Mouse (Mus musculus): ENCODE measurements at regions not wholly inside any gene's neighbourhood (a gene's known extent, or its start where the extent isn't known, plus 50 kb on each side); places are given as distances from the start of the nearest gene placed in this dataset.

DNA sequence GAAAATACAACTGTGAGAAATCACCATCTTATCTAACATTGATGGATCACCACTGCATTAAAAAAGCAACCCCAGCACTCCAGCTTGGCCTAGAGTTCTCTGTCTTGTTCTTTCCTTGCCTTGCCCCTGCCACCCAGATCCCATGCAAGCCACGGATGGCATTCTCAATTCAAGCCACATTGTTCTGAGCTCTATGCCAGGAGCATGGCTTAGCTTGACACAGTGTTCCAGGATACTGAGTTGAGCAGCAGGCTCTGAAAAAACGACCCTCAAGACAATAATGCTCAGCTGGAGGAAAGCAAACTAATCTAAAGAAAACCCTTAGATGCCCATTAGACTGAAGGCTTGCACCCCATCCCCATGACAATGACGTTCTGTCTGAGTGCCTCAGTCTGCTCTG is 2746.3 kb upstream of the 5930422O12Rik start:
- Histone ChIP-seq H3K4me3 (replicated peaks; ENCODE audit: insufficient read depth, low read depth, low read length) (no peak overlapping the region), H3K27me3 (ENCODE audit: control insufficient read depth, insufficient read depth, low read length) (no peaks in the 10 kb centered on the region), H3K4me1 (ENCODE audit: control insufficient read depth, insufficient read depth, low read length) (no peaks in the 10 kb centered on the region), H3K27ac (ENCODE audit: insufficient read depth, low read length) (no peak overlapping the region)
- TF ChIP-seq POLR2A (IDR thresholded peaks at IDR 0.05; ENCODE audit: borderline replicate concordance, insufficient read depth, low read length) (no peak), CTCF (IDR thresholded peaks at IDR 0.05; ENCODE audit: borderline replicate concordance, insufficient read depth, low read depth, low read length) (no peak)
- WGBS, result 29% methylated on average over 3 of the region's 3 CpGs
- no peak for DNase-seq

DNA sequence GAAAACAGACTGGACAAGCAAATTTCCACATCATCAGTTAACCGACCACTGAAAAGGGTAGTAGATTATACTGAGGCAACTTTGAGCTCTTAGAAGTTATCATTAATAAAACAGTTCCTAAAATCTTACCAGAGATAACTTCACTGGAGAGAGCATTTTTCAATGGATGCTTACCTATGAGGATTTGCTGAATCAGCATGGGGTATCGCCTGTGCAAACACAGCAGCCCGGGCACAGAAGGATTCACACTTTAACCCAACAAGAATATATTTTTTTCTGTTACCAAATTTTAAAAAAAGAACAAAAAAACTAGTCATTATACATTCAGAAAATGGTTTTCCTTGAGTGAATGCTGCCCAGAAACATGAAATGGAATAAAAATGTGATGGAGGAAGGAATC is 2742.0 kb upstream of the 5930422O12Rik start:
- no peak overlapping the region for H3K4me3 ChIP-seq (replicated peaks; ENCODE audit: insufficient read depth, low read depth, low read length)
- no peaks in the 10 kb centered on the region for H3K4me1 ChIP-seq (ENCODE audit: control insufficient read depth, insufficient read depth, low read length)
- no peak for DNase-seq
- no peaks in the 10 kb centered on the region for H3K27me3 ChIP-seq (ENCODE audit: control insufficient read depth, insufficient read depth, low read length)
- TF ChIP-seq POLR2A (IDR thresholded peaks at IDR 0.05; ENCODE audit: borderline replicate concordance, insufficient read depth, low read length) (no peak), CTCF (IDR thresholded peaks at IDR 0.05; ENCODE audit: borderline replicate concordance, insufficient read depth, low read depth, low read length) (no peak)
- H3K27ac ChIP-seq (ENCODE audit: insufficient read depth, low read length), result no peak overlapping the region
- WGBS, result 95% methylated on average over 3 of the region's 3 CpGs

DNA sequence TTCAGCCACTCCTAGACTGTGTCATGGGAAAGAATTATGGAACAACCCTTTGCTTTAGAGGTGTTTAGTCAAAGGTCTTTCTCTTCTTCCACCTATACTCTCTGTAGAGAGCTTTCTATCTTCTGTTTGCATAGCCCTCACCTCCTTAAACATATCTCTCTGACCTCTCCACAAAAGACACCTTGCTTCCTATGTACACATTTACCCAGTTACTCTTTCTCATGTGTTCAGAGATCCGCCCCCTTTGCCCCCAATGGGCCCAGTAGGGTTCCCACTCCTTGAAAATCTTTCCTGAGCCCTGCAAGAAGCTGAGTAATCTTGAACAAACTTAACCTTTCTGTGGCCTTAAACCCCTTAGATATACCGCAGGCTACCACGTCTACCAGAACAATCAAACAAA is 2734.4 kb upstream of the 5930422O12Rik start:
- H3K4me3 ChIP-seq (replicated peaks; ENCODE audit: insufficient read depth, low read depth, low read length), result no peak overlapping the region
- H3K4me1 ChIP-seq (ENCODE audit: control insufficient read depth, insufficient read depth, low read length), result no peaks in the 10 kb centered on the region
- H3K27ac ChIP-seq (ENCODE audit: insufficient read depth, low read length), result no peak overlapping the region
- 89% methylated on average over 3 of the region's 3 CpGs for WGBS
- no peaks in the 10 kb centered on the region for H3K27me3 ChIP-seq (ENCODE audit: control insufficient read depth, insufficient read depth, low read length)
- no peak for DNase-seq
- no peak for TF ChIP-seq CTCF (IDR thresholded peaks at IDR 0.05; ENCODE audit: borderline replicate concordance, insufficient read depth, low read depth, low read length)
- no peak for TF ChIP-seq POLR2A (IDR thresholded peaks at IDR 0.05; ENCODE audit: borderline replicate concordance, insufficient read depth, low read length)

DNA sequence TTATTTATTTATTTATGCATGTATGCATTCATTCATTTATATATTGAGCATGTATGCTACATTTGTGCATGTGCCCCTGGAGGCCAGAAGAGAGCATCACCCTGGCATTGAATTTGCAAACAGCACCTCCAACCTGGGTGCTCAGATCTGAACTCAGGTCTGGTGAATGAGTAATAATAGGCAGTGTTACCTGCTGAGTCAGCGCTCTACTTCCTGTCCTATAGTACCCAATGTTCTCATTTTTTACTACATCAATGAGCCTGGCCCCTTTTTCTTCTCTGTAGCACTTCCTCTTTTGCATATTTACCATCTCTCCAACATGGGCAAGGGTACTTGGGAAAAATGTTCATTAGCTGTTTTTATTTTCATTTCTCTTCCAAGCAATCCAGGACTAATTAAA is 2711.9 kb upstream of the 5930422O12Rik start:
- 89% methylated on average over 1 of the region's 1 CpGs for WGBS
- H3K4me3 ChIP-seq (replicated peaks; ENCODE audit: insufficient read depth, low read depth, low read length), result no peak overlapping the region
- no peaks in the 10 kb centered on the region for H3K4me1 ChIP-seq (ENCODE audit: control insufficient read depth, insufficient read depth, low read length)
- no peaks in the 10 kb centered on the region for H3K27me3 ChIP-seq (ENCODE audit: control insufficient read depth, insufficient read depth, low read length)
- no peak for TF ChIP-seq POLR2A (IDR thresholded peaks at IDR 0.05; ENCODE audit: borderline replicate concordance, insufficient read depth, low read length)
- TF ChIP-seq CTCF (IDR thresholded peaks at IDR 0.05; ENCODE audit: borderline replicate concordance, insufficient read depth, low read depth, low read length), result no peak
- no peak for DNase-seq
- H3K27ac ChIP-seq (ENCODE audit: insufficient read depth, low read length), result no peak overlapping the region

DNA sequence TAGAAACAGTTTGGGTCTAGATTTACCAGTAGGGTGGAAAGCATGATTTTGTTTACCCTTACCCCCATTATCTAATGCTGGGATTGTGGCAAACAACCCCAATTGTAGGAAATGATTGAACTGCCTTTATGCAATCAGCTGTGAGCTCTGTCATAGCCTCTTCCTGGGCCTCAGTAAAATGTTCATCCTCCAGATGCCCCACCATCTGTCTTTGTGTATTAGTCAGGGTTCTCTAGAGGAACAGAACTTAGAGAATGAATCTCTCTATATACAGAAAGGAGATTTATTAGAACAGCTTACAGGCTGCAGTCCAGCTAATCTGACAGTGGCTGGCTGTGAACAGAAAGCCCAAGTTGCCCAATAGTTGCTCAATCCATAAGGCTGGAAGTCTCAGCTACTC is 2698.1 kb upstream of the 5930422O12Rik start:
- TF ChIP-seq CTCF (IDR thresholded peaks at IDR 0.05; ENCODE audit: borderline replicate concordance, insufficient read depth, low read depth, low read length), result no peak
- Histone ChIP-seq H3K4me3 (replicated peaks; ENCODE audit: insufficient read depth, low read depth, low read length) (no peak overlapping the region), H3K27ac (ENCODE audit: insufficient read depth, low read length) (no peak overlapping the region), H3K27me3 (ENCODE audit: control insufficient read depth, insufficient read depth, low read length) (no peaks in the 10 kb centered on the region; the same call in 1 of the 2 replicates), H3K4me1 (ENCODE audit: control insufficient read depth, insufficient read depth, low read length) (no peaks in the 10 kb centered on the region)
- no peak for DNase-seq

DNA sequence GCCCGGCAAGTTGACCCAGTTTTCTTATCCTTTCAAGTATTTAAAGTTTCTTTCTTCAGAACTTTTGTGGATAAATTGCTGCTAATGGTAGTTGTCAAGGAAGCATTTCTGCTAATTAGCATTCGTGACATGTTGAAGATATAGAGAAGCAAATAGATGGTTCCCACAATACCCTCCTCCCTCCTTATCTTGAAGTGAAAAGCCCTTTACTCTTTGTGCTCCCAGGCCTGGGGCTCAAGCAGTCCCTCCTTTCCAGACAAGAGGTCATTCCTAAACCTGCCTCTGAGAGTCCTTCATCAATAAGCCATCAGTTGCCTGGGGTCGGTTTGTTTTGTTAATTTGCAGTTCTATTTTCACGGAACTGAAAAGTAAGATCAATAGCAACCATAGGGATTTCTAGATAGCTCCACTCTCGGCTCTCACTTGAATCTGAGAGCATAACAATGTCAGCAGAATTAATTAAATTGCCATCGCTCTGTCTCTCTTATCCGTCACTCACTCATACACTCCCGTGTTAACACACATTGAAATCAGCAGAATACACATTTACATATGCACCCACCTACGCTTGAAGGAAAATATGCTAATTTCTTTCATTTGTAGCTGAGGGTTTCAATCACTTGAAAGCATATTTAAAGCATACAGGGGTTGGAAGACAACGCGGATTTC is 2695.8 kb upstream of the 5930422O12Rik start:
- 83% methylated on average over 11 of the region's 11 CpGs for whole genome bisulfite sequencing

DNA sequence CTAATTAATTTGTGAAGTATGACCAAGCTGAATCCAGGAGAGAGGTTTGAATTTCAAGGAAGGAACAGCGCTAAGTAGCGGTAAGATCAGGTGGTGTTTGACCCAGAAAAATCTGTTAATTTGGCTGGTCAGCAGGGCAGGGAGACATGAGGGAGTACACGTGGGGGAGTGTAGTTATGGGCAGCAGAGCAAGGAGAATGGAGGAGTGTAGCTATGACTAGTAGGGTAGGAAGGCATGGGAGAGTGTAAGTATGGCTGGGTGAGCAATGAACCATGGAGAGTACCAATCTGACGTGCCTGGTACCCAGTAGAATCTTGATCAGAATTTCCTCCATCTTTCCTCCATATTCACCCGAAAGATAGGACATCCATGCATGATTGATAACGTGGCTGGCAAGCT is 2695.1 kb upstream of the 5930422O12Rik start:
- WGBS, result 45% methylated on average over 6 of the region's 6 CpGs
- Histone ChIP-seq H3K27me3 (ENCODE audit: control insufficient read depth, insufficient read depth, low read length) (no peaks in the 10 kb centered on the region), H3K4me1 (ENCODE audit: control insufficient read depth, insufficient read depth, low read length) (no peaks in the 10 kb centered on the region), H3K4me3 (replicated peaks; ENCODE audit: insufficient read depth, low read depth, low read length) (no peak overlapping the region), H3K27ac (ENCODE audit: insufficient read depth, low read length) (no peak overlapping the region)
- no peak for TF ChIP-seq POLR2A (IDR thresholded peaks at IDR 0.05; ENCODE audit: borderline replicate concordance, insufficient read depth, low read length)
- TF ChIP-seq CTCF (IDR thresholded peaks at IDR 0.05; ENCODE audit: borderline replicate concordance, insufficient read depth, low read depth, low read length), result no peak
- DNase-seq, result no peak

More for the DNA sequence above, 2695.8 kb upstream of the 5930422O12Rik start:
- no peaks in the 10 kb centered on the region; the same call in 1 of the 2 replicates for H3K27me3 ChIP-seq (ENCODE audit: control insufficient read depth, insufficient read depth, low read length)
- no peak overlapping the region for H3K4me3 ChIP-seq (replicated peaks; ENCODE audit: insufficient read depth, low read depth, low read length)
- H3K4me1 ChIP-seq (ENCODE audit: control insufficient read depth, insufficient read depth, low read length), result no peaks in the 10 kb centered on the region
- TF ChIP-seq CTCF (IDR thresholded peaks at IDR 0.05; ENCODE audit: borderline replicate concordance, insufficient read depth, low read depth, low read length), result no peak
- no peak for TF ChIP-seq POLR2A (IDR thresholded peaks at IDR 0.05; ENCODE audit: borderline replicate concordance, insufficient read depth, low read length)
- H3K27ac ChIP-seq (ENCODE audit: insufficient read depth, low read length), result no peak overlapping the region
- no peak for DNase-seq

DNA sequence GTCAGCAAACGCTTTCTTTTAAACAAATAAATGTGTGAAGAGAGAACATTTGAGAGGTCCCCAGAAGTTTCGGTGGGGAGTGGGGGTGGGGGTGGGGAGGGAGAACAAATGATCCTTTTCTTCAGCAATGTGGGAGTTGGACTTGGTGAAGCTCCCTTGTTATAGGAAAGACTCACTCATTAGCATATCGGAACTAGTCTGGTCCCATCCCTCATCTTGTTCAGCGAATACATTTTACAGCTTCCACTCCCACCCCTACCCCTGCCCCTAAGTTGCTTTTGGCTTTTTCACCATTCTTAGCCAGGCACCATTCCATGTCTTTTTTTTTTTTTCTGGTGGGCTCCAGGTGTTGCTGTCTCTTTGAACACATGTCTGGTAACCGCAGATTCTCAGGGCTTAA is 2693.2 kb upstream of the 5930422O12Rik start:
- Histone ChIP-seq H3K27ac (ENCODE audit: insufficient read depth, low read length) (no peak overlapping the region), H3K27me3 (ENCODE audit: control insufficient read depth, insufficient read depth, low read length) (no peaks in the 10 kb centered on the region), H3K4me3 (replicated peaks; ENCODE audit: insufficient read depth, low read depth, low read length) (no peak overlapping the region), H3K4me1 (ENCODE audit: control insufficient read depth, insufficient read depth, low read length) (no peaks in the 10 kb centered on the region)
- DNase-seq, result no peak
- TF ChIP-seq POLR2A (IDR thresholded peaks at IDR 0.05; ENCODE audit: borderline replicate concordance, insufficient read depth, low read length), result no peak
- no peak for TF ChIP-seq CTCF (IDR thresholded peaks at IDR 0.05; ENCODE audit: borderline replicate concordance, insufficient read depth, low read depth, low read length)
- WGBS, result 64% methylated on average over 5 of the region's 5 CpGs
